Mouse (Mus musculus) forebrain, embryonic 15.5 days (tissue): ENCODE measurements around the gene Car5b. TPM values are rescaled to one million over a fixed set of nuclear protein-coding genes. Genes with fewer than 3 reads are reported as not detected.
A peak's percentile ranks its signal among the peaks of the same experiment; 100 is the strongest.

Experiments used
- ATAC-seq: fragments of 200-750 bp; cut with Nextera tagmentation; replicated peaks from 2 replicates; pipeline ENCODE4 v1.8.0; 2017; ENCODE audit warnings: mild to moderate bottlenecking, moderate TSS enrichment, moderate library complexity
- H3K27ac ChIP-seq: fragments of 300-500 bp; sonication (generic); replicated peaks from 2 replicates; pipeline ENCODE4 v1.5.1; 2015; ENCODE audit warnings: mild to moderate bottlenecking, inconsistent platforms
- H3K27me3 ChIP-seq: fragments of 300-500 bp; sonication (generic); 2 replicates; pipeline ENCODE4 v1.6.1; 2015; ENCODE audit warnings: inconsistent platforms
- H3K36me3 ChIP-seq: fragments of 300-500 bp; sonication (generic); 2 replicates; pipeline ENCODE4 v1.6.1; 2015; ENCODE audit warnings: mild to moderate bottlenecking, inconsistent platforms
- H3K4me1 ChIP-seq: fragments of 300-500 bp; sonication (generic); 2 replicates; pipeline ENCODE4 v1.6.1; 2015; ENCODE audit warnings: inconsistent platforms
- H3K4me2 ChIP-seq: fragments of 300-500 bp; sonication (generic); replicated peaks from 2 replicates; pipeline ENCODE4 v1.6.1; 2015; ENCODE audit warnings: mild to moderate bottlenecking, inconsistent platforms
- H3K4me3 ChIP-seq: fragments of 300-500 bp; sonication (generic); 2 replicates; pipeline ENCODE4 v1.5.1; 2015; ENCODE audit warnings: mild to moderate bottlenecking, inconsistent platforms
- H3K9ac ChIP-seq: fragments of 300-500 bp; sonication (generic); replicated peaks from 2 replicates; pipeline ENCODE4 v1.6.1; 2015; ENCODE audit warnings: mild to moderate bottlenecking, inconsistent platforms
- H3K9me3 ChIP-seq: fragments of 300-500 bp; sonication (generic); 2 replicates; pipeline ENCODE4 v1.6.1; 2016; ENCODE audit warnings: inconsistent platforms
- WGBS: fragments of 180-500 bp; shearing (Covaris S2); methylation state at CpG from one replicate; pipeline ENCODE4 v1.1.7; 2015; ENCODE audit warnings: mixed read lengths; 5-methylcytosine and 5-hydroxymethylcytosine counted together
- polyA plus RNA-seq: library from polyadenylated mRNA; unstranded; fragments of >200 nt; fragmentation: Nextera tagmentation; extraction: Ambion mirVana; gene quantifications from 2 replicates; pipeline ENCODE4 v1.2.1, GENCODE M21; 2015

Gene Car5b
- polyA plus RNA-seq, 1 experiment from 2014 or later, result 0.29 TPM

GRCm38 (mm10) chrX:164032526-164032925 is 4.7 kb upstream of the Car5b start:
- no peak for ATAC-seq
- 90% methylated on average over 7 of the region's 7 CpGs for WGBS
- H3K9me3 ChIP-seq, result no peaks in the 10 kb centered on the region

GRCm38 (mm10) chrX:164015636-164016035 is 12.2 kb downstream of the Car5b start:
- Histone ChIP-seq H3K9ac (no peak overlapping the region), H3K4me3 (no peak overlapping the region), H3K27me3 (no peaks in the 10 kb centered on the region), H3K36me3 (no peaks in the 10 kb centered on the region), H3K27ac (no peak overlapping the region), H3K4me2 (no peak overlapping the region), H3K9me3 (no peaks in the 10 kb centered on the region), H3K4me1 (no peaks in the 10 kb centered on the region)
- no peak for ATAC-seq
- 93% methylated on average over 3 of the region's 3 CpGs for WGBS

More at GRCm38 (mm10) chrX:164032526-164032925, 4.7 kb upstream of the Car5b start:
- H3K27me3 ChIP-seq, result no peaks in the 10 kb centered on the region
- H3K36me3 ChIP-seq, result no peaks in the 10 kb centered on the region
- 0 out of 2 replicates have a peak, but pooled peaks cover 5% of the 10 kb centered on the region for H3K4me1 ChIP-seq
- no peak overlapping the region for H3K4me2 ChIP-seq
- H3K27ac ChIP-seq, result no peak overlapping the region
- no peak overlapping the region for H3K9ac ChIP-seq
- no peak overlapping the region for H3K4me3 ChIP-seq

- Histone ChIP-seq H3K9me3 (no peaks in the 10 kb centered on the region), H3K4me1 (no peaks in the 10 kb centered on the region), H3K4me3 (no peak overlapping the region), H3K27me3 (no peaks in the 10 kb centered on the region), H3K4me2 (no peak overlapping the region), H3K27ac (no peak overlapping the region), H3K9ac (no peak overlapping the region), H3K36me3 (no peaks in the 10 kb centered on the region)
- 80% methylated on average over 4 of the region's 4 CpGs for WGBS
- no peak for ATAC-seq
These were observed 12.8 kb downstream of the Car5b start for GRCm38 (mm10) chrX:164014956-164015355.

- Histone ChIP-seq H3K9me3 (no peaks in the 10 kb centered on the region), H3K4me1 (no peaks in the 10 kb centered on the region), H3K36me3 (no peaks in the 10 kb centered on the region), H3K4me2 (no peak overlapping the region), H3K27ac (no peak overlapping the region), H3K9ac (no peak overlapping the region), H3K4me3 (no peak overlapping the region), H3K27me3 (no peaks in the 10 kb centered on the region)
- 81% methylated on average over 2 of the region's 2 CpGs for WGBS
- no peak for ATAC-seq
These were observed 14.5 kb downstream of the Car5b start for GRCm38 (mm10) chrX:164013318-164013717.

- Histone ChIP-seq H3K4me1 (no peaks in the 10 kb centered on the region), H3K9me3 (no peaks in the 10 kb centered on the region), H3K27ac (no peak overlapping the region), H3K27me3 (no peaks in the 10 kb centered on the region), H3K36me3 (no peaks in the 10 kb centered on the region), H3K4me2 (no peak overlapping the region), H3K9ac (no peak overlapping the region), H3K4me3 (no peak overlapping the region)
- 0 out of 2 replicates have a peak, but pooled peaks have one; percentile 64 for ATAC-seq
- 42% methylated on average over 2 of the region's 2 CpGs for WGBS
These were observed 23.0 kb downstream of the Car5b start for GRCm38 (mm10) chrX:164004809-164005208.

GRCm38 (mm10) chrX:163999848-164000247 is 27.9 kb downstream of the Car5b start:
- H3K9ac ChIP-seq, result no peak overlapping the region
- no peak for ATAC-seq
- H3K36me3 ChIP-seq, result no peaks in the 10 kb centered on the region
- H3K4me1 ChIP-seq, result no peaks in the 10 kb centered on the region
- H3K4me2 ChIP-seq, result no peak overlapping the region
- WGBS, result 79% methylated on average over 1 of the region's 1 CpGs
- no peaks in the 10 kb centered on the region for H3K9me3 ChIP-seq
- H3K27ac ChIP-seq, result no peak overlapping the region
- no peaks in the 10 kb centered on the region for H3K27me3 ChIP-seq
- no peak overlapping the region for H3K4me3 ChIP-seq

- no peak overlapping the region for H3K9ac ChIP-seq
- ATAC-seq, result no peak
These were observed 31.0 kb downstream of the Car5b start for GRCm38 (mm10) chrX:163996754-163997153.

GRCm38 (mm10) chrX:163987718-163988374 is 40.0 kb downstream of the Car5b start:
- Histone ChIP-seq H3K9ac (no peak overlapping the region), H3K4me3 (no peak overlapping the region), H3K36me3 (no peaks in the 10 kb centered on the region), H3K4me2 (no peak overlapping the region), H3K4me1 (no peaks in the 10 kb centered on the region), H3K9me3 (no peaks in the 10 kb centered on the region), H3K27me3 (no peaks in the 10 kb centered on the region), H3K27ac (no peak overlapping the region)
- peak; percentile 68 for ATAC-seq
- WGBS, result 25% methylated on average over 3 of the region's 3 CpGs

More at GRCm38 (mm10) chrX:163996754-163997153, 31.0 kb downstream of the Car5b start:
- Histone ChIP-seq H3K9me3 (no peaks in the 10 kb centered on the region), H3K4me1 (no peaks in the 10 kb centered on the region), H3K4me3 (no peak overlapping the region), H3K36me3 (no peaks in the 10 kb centered on the region), H3K4me2 (no peak overlapping the region), H3K27ac (no peak overlapping the region), H3K27me3 (no peaks in the 10 kb centered on the region)
- WGBS, result 88% methylated on average over 3 of the region's 3 CpGs

- no peak overlapping the region for H3K9ac ChIP-seq
- no peak overlapping the region for H3K4me3 ChIP-seq
- no peaks in the 10 kb centered on the region for H3K4me1 ChIP-seq
- H3K27me3 ChIP-seq, result no peaks in the 10 kb centered on the region
- H3K4me2 ChIP-seq, result no peak overlapping the region
- no peaks in the 10 kb centered on the region for H3K9me3 ChIP-seq
- no peaks in the 10 kb centered on the region for H3K36me3 ChIP-seq
- WGBS, result 75% methylated on average over 6 of the region's 6 CpGs
- no peak for ATAC-seq
- no peak overlapping the region for H3K27ac ChIP-seq
These were observed 45.7 kb downstream of the Car5b start for GRCm38 (mm10) chrX:163982129-163982528.

- H3K9ac ChIP-seq, result no peak overlapping the region
- H3K4me2 ChIP-seq, result no peak overlapping the region
- H3K27me3 ChIP-seq, result no peaks in the 10 kb centered on the region
- no peak overlapping the region for H3K27ac ChIP-seq
- no peaks in the 10 kb centered on the region for H3K4me1 ChIP-seq
- WGBS, result 47% methylated on average over 4 of the region's 4 CpGs
- H3K9me3 ChIP-seq, result no peaks in the 10 kb centered on the region
- H3K36me3 ChIP-seq, result no peaks in the 10 kb centered on the region
- no peak overlapping the region for H3K4me3 ChIP-seq
- ATAC-seq, result no peak
These were observed 46.3 kb downstream of the Car5b start for GRCm38 (mm10) chrX:163981500-163981899.

- Histone ChIP-seq H3K27ac (no peak overlapping the region), H3K36me3 (no peaks in the 10 kb centered on the region), H3K9me3 (no peaks in the 10 kb centered on the region), H3K4me1 (no peaks in the 10 kb centered on the region), H3K9ac (no peak overlapping the region), H3K27me3 (no peaks in the 10 kb centered on the region), H3K4me3 (no peak overlapping the region), H3K4me2 (no peak overlapping the region)
- ATAC-seq, result no peak
- WGBS, result 100% methylated on average over 1 of the region's 1 CpGs
These were observed 46.7 kb downstream of the Car5b start for GRCm38 (mm10) chrX:163981092-163981491.

GRCm38 (mm10) chrX:163958467-163958875 is 69.3 kb downstream of the Car5b start, which contains the start of gene Zrsr2:
TSS of gene Zrsr2 (minus strand) at chrX:163958661.
- Histone ChIP-seq H3K4me2 (peak within 1 kb of the TSS; percentile 51), H3K9me3 (no peaks in the 10 kb centered on the region), H3K4me3 (peak within 1 kb of the TSS; percentile 74), H3K4me1 (peaks cover 5% of the 10 kb centered on the region), H3K27me3 (no peaks in the 10 kb centered on the region), H3K27ac (peak within 1 kb of the TSS; percentile 96), H3K9ac (peak within 1 kb of the TSS; percentile 82), H3K36me3 (peaks cover 16% of the 10 kb centered on the region)
- peak; percentile 98 for ATAC-seq
- WGBS, result 20% methylated on average over 29 of the region's 29 CpGs
